Mouse (Mus musculus): ENCODE measurements around the gene Zkscan1. TPM values are rescaled to one million over a fixed set of nuclear protein-coding genes. Genes with fewer than 3 reads are reported as not detected.

The Zkscan1 gene
- polyA plus RNA-seq, 1 experiment from 2014 or later: 21.6 TPM

DNA sequence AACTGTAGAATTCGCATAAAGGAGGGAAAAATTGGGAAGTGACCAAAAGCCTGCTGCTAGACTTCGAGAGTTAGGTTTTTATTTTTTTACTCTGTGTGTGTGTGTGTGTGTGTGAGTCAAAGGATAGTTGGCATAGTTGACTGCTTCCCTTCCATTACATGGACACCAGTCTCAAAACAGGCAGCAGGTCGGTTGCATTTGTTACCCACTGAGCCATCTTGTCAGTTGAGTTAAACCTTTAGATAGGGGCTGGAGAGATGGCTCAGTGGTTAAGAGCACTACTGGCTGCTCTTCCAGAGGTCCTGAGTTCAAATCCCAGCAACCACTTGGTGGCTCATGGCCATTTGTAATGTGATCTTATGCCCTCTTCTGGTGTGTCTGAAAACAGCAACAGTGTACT, 33.2 kb downstream of the Zkscan1 start:
- Histone ChIP-seq H3K9me3 (no peaks in the 10 kb centered on the region), H3K4me2 (peak overlapping the region; percentile 72), H3K9ac (peak overlapping the region; percentile 80), H3K4me1 (peaks cover 14% of the 10 kb centered on the region), H3K4me3 (peak overlapping the region; percentile 68), H3K36me3 (peaks cover 27% of the 10 kb centered on the region), H3K27ac (peak overlapping the region; percentile 96), H3K27me3 (no peaks in the 10 kb centered on the region)
- WGBS: 75% methylated on average over 3 of the region's 3 CpGs
- ATAC-seq (ENCODE audit: insufficient number of reproducible peaks, insufficient read depth, low FRiP score, low TSS enrichment, low read depth): no peak

DNA sequence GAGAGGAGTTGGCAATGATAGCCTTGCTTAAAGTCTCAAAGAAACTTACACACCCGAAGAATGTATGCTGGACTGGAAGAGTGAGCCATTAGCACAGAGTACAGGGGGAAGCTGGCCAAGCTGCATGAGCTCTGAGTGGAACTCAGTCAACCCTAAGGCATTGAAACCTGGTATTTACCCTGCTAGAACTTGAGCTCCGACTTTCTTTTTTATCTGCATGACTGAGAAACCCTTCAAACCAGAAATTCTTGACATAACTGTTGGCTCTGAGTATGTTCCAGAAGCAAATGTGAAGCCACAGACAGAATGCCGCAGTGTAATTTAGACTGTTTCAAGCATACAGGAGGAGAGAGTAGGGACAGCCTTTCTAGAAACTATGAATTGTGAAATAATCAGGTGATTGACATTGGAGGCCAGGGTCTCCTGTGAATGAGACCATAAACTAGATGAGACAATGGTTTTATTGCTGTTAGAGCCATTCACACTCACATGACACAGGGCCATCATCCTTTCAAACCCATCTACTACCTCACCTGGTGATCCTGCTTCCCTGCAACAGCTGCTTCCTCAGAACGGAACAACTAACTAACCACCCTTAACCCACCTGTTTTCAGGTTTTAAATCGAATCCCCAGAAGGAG, 47.7 kb downstream of the Zkscan1 start:
- WGBS: 79% methylated on average over 5 of the region's 5 CpGs
- Histone ChIP-seq H3K27ac (no peak overlapping the region), H3K4me3 (no peak overlapping the region), H3K9me3 (no peaks in the 10 kb centered on the region), H3K27me3 (no peaks in the 10 kb centered on the region), H3K4me2 (no peak overlapping the region), H3K4me1 (no peaks in the 10 kb centered on the region), H3K36me3 (peaks cover 77% of the 10 kb centered on the region), H3K9ac (no peak overlapping the region)
- ATAC-seq (ENCODE audit: insufficient number of reproducible peaks, insufficient read depth, low FRiP score, low TSS enrichment, low read depth): no peak

DNA sequence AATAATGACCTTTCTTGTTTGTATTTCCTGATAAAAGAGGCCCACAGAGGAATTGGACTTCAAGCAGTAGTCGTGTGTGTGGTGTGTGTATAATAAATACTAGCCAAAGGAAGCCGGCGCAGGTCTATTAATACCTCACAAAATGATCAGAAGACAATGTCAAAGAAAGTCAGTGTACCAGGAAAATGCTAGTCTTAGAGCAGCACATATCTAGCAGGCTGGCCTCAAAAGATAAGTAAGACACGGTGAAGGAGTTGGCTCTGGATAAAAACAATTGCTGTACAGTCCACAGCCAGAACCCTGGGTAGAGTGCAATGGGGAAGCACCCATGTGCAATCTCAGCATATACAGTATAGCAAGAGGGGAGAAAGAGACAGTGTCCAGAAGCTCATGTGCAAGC, 52.4 kb downstream of the Zkscan1 start:
- H3K36me3 ChIP-seq: peaks cover 43% of the 10 kb centered on the region
- WGBS: 87% methylated on average over 4 of the region's 4 CpGs
- no peaks in the 10 kb centered on the region for H3K4me1 ChIP-seq
- no peak overlapping the region for H3K4me3 ChIP-seq
- no peak overlapping the region for H3K27ac ChIP-seq
- no peak overlapping the region for H3K4me2 ChIP-seq
- H3K9me3 ChIP-seq: no peaks in the 10 kb centered on the region
- no peaks in the 10 kb centered on the region for H3K27me3 ChIP-seq
- no peak for ATAC-seq (ENCODE audit: insufficient number of reproducible peaks, insufficient read depth, low FRiP score, low TSS enrichment, low read depth)
- H3K9ac ChIP-seq: no peak overlapping the region

DNA sequence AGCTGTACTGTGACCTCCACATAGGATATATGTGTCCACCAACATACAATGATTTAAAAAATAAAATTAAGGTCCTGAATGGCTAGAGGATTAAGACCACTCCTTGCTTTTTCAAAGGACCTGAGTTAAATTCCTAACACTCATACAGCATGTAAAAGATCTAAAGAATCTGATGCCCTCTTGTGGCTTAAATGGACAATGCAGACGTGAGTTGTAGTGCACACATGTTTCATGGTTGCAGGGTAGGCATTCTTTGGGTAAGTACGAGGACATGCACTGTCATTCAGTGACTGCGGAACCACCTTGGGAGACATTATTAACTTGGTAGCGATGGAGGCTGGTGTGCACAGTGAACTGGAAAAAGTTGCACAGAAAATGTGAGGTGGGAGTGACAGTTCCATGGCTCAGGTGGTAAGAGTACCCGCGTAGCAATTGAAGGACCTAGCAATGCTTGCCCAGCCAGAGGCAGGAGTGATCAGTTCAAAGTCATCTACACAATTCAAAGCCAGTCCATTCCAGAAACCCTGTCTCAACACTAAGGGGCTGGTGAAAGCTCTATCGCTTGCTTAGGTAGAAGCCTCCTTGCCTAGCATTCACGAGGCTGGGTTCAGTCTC, 53.2 kb downstream of the Zkscan1 start:
- H3K9me3 ChIP-seq: no peaks in the 10 kb centered on the region
- peaks cover 40% of the 10 kb centered on the region for H3K36me3 ChIP-seq
- ATAC-seq (ENCODE audit: insufficient number of reproducible peaks, insufficient read depth, low FRiP score, low TSS enrichment, low read depth): no peak
- H3K9ac ChIP-seq: no peak overlapping the region
- WGBS: 62% methylated on average over 8 of the region's 8 CpGs
- no peak overlapping the region for H3K4me2 ChIP-seq
- no peak overlapping the region for H3K27ac ChIP-seq
- H3K4me1 ChIP-seq: no peaks in the 10 kb centered on the region
- no peak overlapping the region for H3K4me3 ChIP-seq
- H3K27me3 ChIP-seq: no peaks in the 10 kb centered on the region

DNA sequence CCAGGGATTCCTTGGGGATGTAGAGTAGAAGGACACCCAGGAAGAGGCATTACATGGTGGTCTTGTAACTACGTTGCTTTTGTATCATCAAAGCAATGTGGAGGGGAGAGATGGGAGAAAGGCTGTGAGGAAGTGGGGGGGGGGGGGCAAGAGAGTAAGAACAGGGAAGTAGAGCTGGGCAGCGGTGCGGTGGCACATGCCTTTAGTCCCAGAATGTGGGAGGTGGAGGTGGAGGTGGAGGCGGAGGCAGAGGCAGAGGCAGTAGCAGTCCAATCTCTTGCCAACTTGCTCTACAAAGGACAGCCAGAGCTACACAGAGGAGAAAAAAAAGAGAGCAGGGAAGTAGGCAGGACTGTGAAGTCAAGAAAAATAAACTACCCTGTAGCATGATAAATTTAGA, 53.7 kb downstream of the Zkscan1 start:
- Histone ChIP-seq H3K4me1 (no peaks in the 10 kb centered on the region), H3K4me2 (no peak overlapping the region), H3K27me3 (no peaks in the 10 kb centered on the region), H3K27ac (no peak overlapping the region), H3K4me3 (no peak overlapping the region), H3K9ac (no peak overlapping the region), H3K9me3 (no peaks in the 10 kb centered on the region), H3K36me3 (peaks cover 40% of the 10 kb centered on the region)
- ATAC-seq (ENCODE audit: insufficient number of reproducible peaks, insufficient read depth, low FRiP score, low TSS enrichment, low read depth): no peak
- 75% methylated on average over 4 of the region's 4 CpGs for WGBS

DNA sequence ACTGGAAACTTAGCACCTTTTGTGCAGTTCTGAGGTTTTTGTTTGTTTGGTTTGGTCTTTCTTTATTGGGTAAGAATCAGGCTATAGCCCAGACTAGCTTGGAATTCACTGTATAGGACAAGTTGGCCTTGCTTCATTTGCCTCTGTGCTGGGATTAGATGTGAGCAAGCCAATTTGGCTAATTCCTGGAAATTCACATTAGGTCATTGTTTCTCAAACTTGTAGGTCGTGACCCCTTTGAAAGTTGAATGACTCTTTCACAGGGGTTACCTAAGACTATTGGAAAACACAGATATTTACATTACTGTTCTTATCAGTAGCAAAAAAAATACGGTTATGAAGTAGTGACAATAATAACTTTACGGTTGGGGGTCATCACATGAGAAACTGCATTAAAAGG, 69.5 kb downstream of the Zkscan1 start:
- H3K36me3 ChIP-seq: peaks cover 26% of the 10 kb centered on the region
- peak overlapping the region; percentile 92 for H3K9ac ChIP-seq
- no peaks in the 10 kb centered on the region for H3K9me3 ChIP-seq
- H3K4me2 ChIP-seq: peak overlapping the region; percentile 76
- H3K27me3 ChIP-seq: no peaks in the 10 kb centered on the region
- 0 out of 2 replicates have a peak, but pooled peaks cover 5% of the 10 kb centered on the region for H3K4me1 ChIP-seq
- 86% methylated on average over 3 of the region's 3 CpGs for WGBS
- ATAC-seq (ENCODE audit: insufficient number of reproducible peaks, insufficient read depth, low FRiP score, low TSS enrichment, low read depth): no peak
- no peak overlapping the region for H3K27ac ChIP-seq
- H3K4me3 ChIP-seq: peak overlapping the region; percentile 81

DNA sequence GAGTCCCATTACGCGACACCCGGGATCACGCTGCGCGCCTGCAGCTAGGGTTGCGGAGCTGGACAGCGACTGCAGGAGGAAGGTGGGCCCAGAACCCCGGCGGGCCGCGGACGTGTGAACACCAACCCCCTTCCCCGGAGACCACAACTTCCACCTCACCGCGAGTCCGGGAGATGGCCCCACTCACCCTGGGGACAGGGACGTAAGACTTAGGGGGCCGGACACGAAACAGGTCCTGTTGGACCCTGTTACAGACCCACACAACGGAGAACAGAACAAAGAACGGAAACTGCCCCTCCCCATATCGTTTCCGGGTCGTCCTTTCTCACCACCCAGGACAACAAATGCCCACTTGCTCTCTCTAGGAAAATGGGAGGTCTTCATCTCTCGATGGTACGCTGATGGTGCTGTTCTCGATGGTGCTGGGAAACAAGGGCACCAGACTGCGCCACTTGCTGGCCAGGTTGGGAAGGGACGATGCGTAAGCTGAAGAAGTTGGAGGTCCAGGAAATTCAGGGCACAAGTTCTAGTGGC, 70.6 kb downstream of the Zkscan1 start, which contains the start of gene Zfp113:
Gene Zfp113, minus strand, starts transcription at position 302 of the 534 bp plus-strand sequence.
- WGBS: under 1% methylated on average over 31 of the region's 31 CpGs
- Histone ChIP-seq H3K36me3 (peaks cover 21% of the 10 kb centered on the region), H3K9me3 (no peaks in the 10 kb centered on the region)

More for the DNA sequence above, 70.6 kb downstream of the Zkscan1 start, which contains the start of gene Zfp113:
- Histone ChIP-seq H3K27me3 (no peaks in the 10 kb centered on the region), H3K4me3 (peak within 1 kb of the TSS; percentile 81), H3K4me1 (0 out of 2 replicates have a peak, but pooled peaks cover 5% of the 10 kb centered on the region), H3K27ac (peak within 1 kb of the TSS; percentile 94), H3K9ac (peak within 1 kb of the TSS; percentile 92), H3K4me2 (peak within 1 kb of the TSS; percentile 76)
- peak; percentile 92 for ATAC-seq (ENCODE audit: insufficient number of reproducible peaks, insufficient read depth, low FRiP score, low TSS enrichment, low read depth)

Other genes starting within 250 kb of the Zkscan1 start
- gene Pilra, start 248.8 kb upstream of the Zkscan1 start, polyA plus RNA-seq (2015; fragmentation: Nextera tagmentation; extraction: Ambion mirVana): 0.31 and 0.70 TPM in 2 replicates
- not detected in 2 replicates for gene Pilrb1, start 227.0 kb upstream of the Zkscan1 start, polyA plus RNA-seq (2015; fragmentation: Nextera tagmentation; extraction: Ambion mirVana)
- gene Pilrb2, start 213.3 kb upstream of the Zkscan1 start, polyA plus RNA-seq (2015; fragmentation: Nextera tagmentation; extraction: Ambion mirVana): not detected in 2 replicates
- gene Cyp3a13, start 163.5 kb upstream of the Zkscan1 start, polyA plus RNA-seq (2015; fragmentation: Nextera tagmentation; extraction: Ambion mirVana): 0.34 TPM in 1 of 2 replicates, not detected in the other
- 0.46 and 0.52 TPM in 2 replicates for gene Gjc3, start 122.0 kb upstream of the Zkscan1 start, polyA plus RNA-seq (2015; fragmentation: Nextera tagmentation; extraction: Ambion mirVana)
- gene Azgp1, start 103.6 kb upstream of the Zkscan1 start, polyA plus RNA-seq (2015; fragmentation: Nextera tagmentation; extraction: Ambion mirVana): 0.17 and 0.40 TPM in 2 replicates
- gene Smok3a, start 63.8 kb upstream of the Zkscan1 start, polyA plus RNA-seq (2015; fragmentation: Nextera tagmentation; extraction: Ambion mirVana): not detected in 2 replicates
- not detected in 2 replicates for gene Smok3b, start 63.7 kb upstream of the Zkscan1 start, polyA plus RNA-seq (2015; fragmentation: Nextera tagmentation; extraction: Ambion mirVana)
- gene Smok3c, start 31.9 kb upstream of the Zkscan1 start, polyA plus RNA-seq (2015; fragmentation: Nextera tagmentation; extraction: Ambion mirVana): not detected in 2 replicates
- 70.7 and 71.3 TPM in 2 replicates for gene Zscan21, start 31.8 kb downstream of the Zkscan1 start, polyA plus RNA-seq (2015; fragmentation: Nextera tagmentation; extraction: Ambion mirVana)
- 24.0 and 24.4 TPM in 2 replicates for gene Zfp113, start 70.7 kb downstream of the Zkscan1 start, polyA plus RNA-seq (2015; fragmentation: Nextera tagmentation; extraction: Ambion mirVana)
- gene Cops6, start 76.0 kb downstream of the Zkscan1 start, polyA plus RNA-seq (2015; fragmentation: Nextera tagmentation; extraction: Ambion mirVana): 308 and 342 TPM in 2 replicates
- 35.7 and 37.5 TPM in 2 replicates for gene Ap4m1, start 86.9 kb downstream of the Zkscan1 start, polyA plus RNA-seq (2015; fragmentation: Nextera tagmentation; extraction: Ambion mirVana)
- 191 and 201 TPM in 2 replicates for gene Mcm7, start 87.3 kb downstream of the Zkscan1 start, polyA plus RNA-seq (2015; fragmentation: Nextera tagmentation; extraction: Ambion mirVana)
- 94.2 and 101 TPM in 2 replicates for gene Taf6, start 102.4 kb downstream of the Zkscan1 start, polyA plus RNA-seq (2015; fragmentation: Nextera tagmentation; extraction: Ambion mirVana)
- gene Cnpy4, start 102.4 kb downstream of the Zkscan1 start, polyA plus RNA-seq (2015; fragmentation: Nextera tagmentation; extraction: Ambion mirVana): 67.5 and 69.8 TPM in 2 replicates
- gene Mblac1, start 109.2 kb downstream of the Zkscan1 start, polyA plus RNA-seq (2015; fragmentation: Nextera tagmentation; extraction: Ambion mirVana): 9.0 and 9.3 TPM in 2 replicates
- gene Nxpe5, start 140.8 kb downstream of the Zkscan1 start, polyA plus RNA-seq (2015; fragmentation: Nextera tagmentation; extraction: Ambion mirVana): not detected in 2 replicates
- 61.2 and 63.5 TPM in 2 replicates for gene Lamtor4, start 170.4 kb downstream of the Zkscan1 start, polyA plus RNA-seq (2015; fragmentation: Nextera tagmentation; extraction: Ambion mirVana)
- gene BC037034, start 178.9 kb downstream of the Zkscan1 start, polyA plus RNA-seq (2015; fragmentation: Nextera tagmentation; extraction: Ambion mirVana): 5.8 and 9.0 TPM in 2 replicates
- gene Gal3st4, start 187.8 kb downstream of the Zkscan1 start, polyA plus RNA-seq (2015; fragmentation: Nextera tagmentation; extraction: Ambion mirVana): 3.7 and 4.2 TPM in 2 replicates
- 0.23 and 0.24 TPM in 2 replicates for gene Gm43720, start 194.9 kb downstream of the Zkscan1 start, polyA plus RNA-seq (2015; fragmentation: Nextera tagmentation; extraction: Ambion mirVana)
- 47.6 and 49.1 TPM in 2 replicates for gene Gpc2, start 194.9 kb downstream of the Zkscan1 start, polyA plus RNA-seq (2015; fragmentation: Nextera tagmentation; extraction: Ambion mirVana)
- 6.2 and 6.9 TPM in 2 replicates for gene Stag3, start 195.2 kb downstream of the Zkscan1 start, polyA plus RNA-seq (2015; fragmentation: Nextera tagmentation; extraction: Ambion mirVana)

Data from embryonic facial prominence, embryonic 13.5 days (tissue).